Mouse (Mus musculus) urinary bladder, postnatal 14 days (tissue): Measurements from ENCODE around the gene Ube2o.

ENCODE experiments used
- DNase-seq: peaks from one replicate; pipeline ENCODE4 v3.0.0; 2021; ENCODE audit warnings: low spot score

Ube2o gene

GRCm38 (mm10) chr11:116581376-116581814 lies at the start of gene Ube2o:
TSS of gene Ube2o (minus strand) at chr11:116581447.
- DNase-seq, result peak; percentile 85

GRCm38 (mm10) chr11:116630171-116630965 lies 49.1 kb upstream of the Ube2o start:
- no peak for DNase-seq

- no peak for DNase-seq
Observed at GRCm38 (mm10) chr11:116629472-116629871, 48.2 kb upstream of the Ube2o start.

DNA sequence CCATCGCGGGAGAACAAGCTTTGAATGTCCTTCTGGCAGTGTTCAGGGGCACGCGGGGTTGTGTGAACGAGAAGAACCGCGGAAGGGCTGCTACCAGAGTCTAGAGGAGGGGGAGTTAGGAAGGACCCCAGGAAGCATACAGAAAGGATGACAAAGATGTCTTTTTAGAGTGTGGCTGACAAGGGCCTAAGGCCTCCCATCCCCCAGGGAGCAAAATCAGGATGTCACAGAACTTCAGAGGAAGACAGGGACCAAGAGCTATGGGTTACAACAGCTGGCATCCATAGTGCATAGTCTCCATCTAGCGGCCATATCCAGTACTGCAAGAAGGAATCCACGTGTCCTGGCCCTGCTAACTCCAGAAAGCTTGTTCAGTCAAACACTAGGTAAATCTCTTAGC lies 47.5 kb upstream of the Ube2o start:
- peak; percentile 91 for DNase-seq

DNA sequence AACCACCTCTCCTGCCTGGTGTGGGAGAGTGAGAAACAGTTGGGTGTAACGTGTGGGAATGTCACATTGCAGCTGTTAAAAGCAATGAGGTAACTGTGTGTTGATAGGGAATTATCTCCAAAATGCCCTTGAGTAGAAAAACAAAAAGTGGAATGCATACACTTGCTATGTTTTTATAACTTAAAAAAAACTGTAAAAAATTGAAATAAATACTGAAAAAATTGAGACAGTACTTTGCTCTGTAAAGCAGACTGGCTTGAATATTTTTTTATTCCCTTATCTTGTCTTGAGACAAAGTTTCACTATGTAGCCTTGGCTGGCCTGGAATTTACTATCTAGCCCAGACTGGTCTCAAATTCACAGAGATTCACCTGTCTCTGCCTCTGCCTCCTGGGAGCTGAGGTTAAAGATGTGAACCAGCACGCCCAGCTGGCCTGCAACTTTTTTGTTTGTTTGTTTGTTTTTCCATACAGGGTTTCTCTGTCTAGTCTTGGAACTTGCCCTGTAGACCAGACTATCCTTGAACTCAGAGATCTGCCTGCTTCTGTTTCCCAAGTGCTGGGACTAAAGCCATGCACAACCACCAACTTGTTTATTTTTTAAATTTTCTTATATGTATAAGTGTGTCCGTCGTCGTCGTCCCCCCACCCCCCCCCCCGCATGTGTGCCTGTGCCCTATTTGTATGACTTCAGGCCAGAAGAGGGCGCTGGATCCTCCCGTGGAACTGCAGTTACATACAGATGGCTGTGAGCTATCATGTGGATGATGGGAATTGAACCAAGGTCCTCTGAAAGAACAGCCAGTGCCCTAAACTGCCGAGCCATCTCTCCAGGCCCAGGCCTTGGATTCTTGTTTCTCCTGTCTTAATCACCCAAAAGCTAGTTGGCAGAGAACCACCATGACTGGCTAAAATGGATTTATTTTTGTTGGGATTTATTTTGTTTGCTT lies 46.1 kb upstream of the Ube2o start:
- DNase-seq, result no peak

DNA sequence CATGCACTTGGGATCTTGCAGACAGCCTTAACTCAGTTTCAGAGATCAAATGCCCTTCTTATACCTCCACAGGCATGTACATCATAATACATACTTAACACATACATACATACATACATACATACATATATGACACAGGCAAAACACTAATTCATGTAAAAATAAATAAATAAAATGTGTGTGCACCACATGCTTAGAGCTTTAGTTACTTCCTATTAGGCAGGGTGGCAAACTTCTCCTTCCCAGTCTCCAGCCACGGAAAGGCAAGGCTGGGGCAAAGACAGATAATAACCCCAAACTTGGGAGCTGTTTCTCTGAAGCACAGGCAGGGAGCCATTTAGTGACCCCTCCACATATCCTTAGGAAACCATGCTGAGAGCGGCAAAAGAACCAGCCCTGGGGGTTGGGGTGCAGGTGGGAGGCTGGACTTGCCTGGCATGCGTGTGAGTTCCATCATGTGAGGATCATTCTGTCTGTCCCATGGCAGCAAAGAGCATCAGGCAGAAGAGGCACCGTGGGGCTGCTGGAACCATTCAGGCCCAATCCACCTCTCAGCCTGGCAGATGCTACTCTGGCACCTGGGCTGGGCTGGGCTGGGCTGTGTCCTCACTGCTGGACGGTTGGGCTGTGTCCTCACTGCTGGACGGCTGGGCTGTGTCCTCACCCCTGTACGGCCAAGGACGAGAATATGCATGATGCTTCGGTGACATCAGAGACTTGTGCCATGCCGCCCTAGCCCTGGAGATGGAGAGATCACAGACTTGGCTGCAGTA lies 45.2 kb upstream of the Ube2o start, which contains the start of gene Rhbdf2:
Gene Rhbdf2 (minus strand): TSS at position 721 of the 773 bp plus-strand sequence.
- DNase-seq, result no peak

DNA sequence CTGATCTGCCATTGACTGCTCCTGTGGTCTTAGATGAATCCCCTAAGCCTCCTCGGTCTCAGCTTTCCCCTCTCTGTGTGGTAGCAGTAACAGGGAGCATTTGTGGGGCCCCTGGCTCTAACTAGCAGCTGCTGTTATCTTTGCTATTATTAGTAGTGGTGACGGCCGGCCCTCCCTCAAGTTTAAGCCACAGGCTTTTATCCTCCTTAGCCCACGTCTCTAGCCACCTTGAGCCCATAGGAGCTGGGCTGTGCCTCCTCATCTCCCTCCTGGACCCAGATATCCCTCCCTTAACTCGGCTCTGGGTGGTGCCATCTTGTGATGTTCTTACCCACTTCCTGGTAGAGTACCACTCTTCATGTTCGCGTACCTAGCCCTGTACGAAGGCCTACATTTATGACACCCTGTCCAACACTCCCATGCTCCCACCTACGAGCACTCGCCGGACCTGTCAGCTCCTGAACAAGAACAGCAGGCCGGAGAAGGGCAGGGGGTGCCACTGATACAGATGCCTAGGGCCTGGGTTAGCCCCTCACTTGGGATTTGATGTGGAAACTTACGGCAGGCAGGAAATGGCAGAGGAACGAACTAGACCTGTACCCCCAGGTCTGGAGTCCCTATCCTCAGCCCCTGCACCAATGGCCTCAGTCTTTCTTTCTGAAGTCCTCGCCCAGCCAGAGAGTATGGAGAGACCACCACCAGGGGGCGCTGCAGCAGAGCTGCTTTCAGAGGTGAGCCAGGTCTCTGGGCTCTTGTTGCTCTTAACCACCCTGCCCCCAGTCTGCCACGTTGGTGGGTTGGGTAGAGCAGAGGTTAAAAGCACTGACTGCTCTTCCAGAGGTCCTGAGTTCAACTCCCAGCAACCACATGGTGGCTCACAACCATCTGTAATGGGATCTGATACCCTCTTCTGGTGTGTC lies 44.1 kb upstream of the Ube2o start:
- peak; percentile 50 for DNase-seq

- DNase-seq, result peak; percentile 87
Observed at GRCm38 (mm10) chr11:116624131-116624832, 43.0 kb upstream of the Ube2o start.

DNA sequence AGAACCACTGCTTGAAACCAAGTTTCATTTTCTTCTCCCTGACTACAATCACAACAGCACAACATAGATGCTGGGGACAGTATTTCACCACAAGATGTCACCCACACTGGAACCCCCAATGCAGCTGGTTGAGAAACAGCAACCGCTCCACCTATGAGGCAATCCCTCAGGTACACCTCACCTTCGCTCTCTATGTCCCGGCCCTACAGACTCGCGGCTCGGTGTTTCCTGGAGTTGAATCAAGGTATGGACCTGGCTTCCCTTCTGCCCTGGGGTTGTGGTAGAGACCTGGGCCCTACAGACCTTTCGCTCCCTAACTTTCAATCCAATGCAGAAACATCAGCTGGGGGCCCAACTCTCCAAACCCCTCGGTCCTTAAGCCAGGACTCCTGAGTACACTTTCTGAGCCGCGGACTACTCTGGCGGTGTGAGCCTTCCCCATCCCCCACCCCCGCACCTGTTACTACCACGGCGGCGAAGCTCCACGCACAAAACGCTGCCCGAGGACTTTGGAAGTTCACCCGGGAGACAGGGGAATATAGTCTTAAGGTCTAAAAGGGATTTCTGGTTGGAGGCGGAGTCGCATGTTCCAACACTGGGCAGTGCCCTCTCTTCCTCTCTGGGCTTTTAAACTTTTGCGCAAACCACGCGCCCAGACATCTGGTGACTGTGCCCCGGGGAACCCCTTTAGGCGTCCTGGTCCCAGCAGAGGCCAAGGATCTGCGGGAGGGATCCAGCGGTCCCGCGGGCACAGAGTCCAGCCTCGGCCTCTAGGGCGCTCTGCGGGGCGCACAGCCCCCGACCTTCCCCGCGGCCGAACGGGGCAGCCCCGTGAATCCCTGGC lies 42.3 kb upstream of the Ube2o start:
- no peak for DNase-seq

DNA sequence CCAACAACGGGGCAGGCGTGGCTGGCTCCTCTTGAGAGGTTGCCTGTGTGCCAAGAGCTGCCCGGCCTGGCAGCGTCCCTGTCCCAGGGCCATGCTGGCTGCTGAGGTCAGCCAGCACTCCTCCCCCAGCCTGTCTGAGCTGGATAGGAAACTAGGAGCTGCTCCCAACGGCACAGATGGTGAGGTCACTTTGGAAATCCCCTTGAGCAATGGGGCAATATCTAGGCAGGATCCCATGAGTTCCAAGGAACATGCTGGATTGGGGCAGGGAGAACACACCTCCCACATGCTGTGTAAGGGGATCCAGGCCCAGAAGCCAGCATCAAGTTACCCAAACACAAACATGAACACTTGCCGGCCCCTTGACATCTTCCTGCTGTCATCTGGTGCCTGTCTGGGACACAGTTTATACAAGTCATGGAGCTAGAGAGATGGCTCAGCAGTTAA lies 40.0 kb upstream of the Ube2o start:
- peak; percentile 67 for DNase-seq

GRCm38 (mm10) chr11:116620559-116621253 lies 39.5 kb upstream of the Ube2o start:
- no peak for DNase-seq

DNA sequence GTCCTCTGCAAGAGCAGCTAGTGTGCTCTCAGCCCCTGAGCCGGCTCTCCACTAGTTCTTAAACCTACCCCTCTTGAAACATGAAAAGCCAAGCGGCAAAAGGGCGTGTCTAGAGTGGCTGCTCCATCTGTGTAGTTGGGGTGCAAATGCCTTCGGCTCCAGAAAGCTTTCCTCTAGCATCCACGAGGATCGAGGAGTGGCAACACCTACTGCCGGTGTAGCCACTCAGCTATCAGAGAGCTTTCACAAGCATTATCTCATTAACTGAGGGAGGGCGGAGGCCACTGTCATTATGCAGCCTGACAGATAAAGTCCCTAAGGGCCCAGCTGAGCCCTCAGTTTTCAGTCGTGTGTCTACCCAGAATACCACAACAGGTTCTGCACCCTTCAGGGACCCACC lies 38.8 kb upstream of the Ube2o start:
- DNase-seq, result no peak

- no peak for DNase-seq
Observed at GRCm38 (mm10) chr11:116619561-116619960, 38.3 kb upstream of the Ube2o start.

- DNase-seq, result peak; percentile 49
Observed at GRCm38 (mm10) chr11:116619156-116619555, 37.9 kb upstream of the Ube2o start.

DNA sequence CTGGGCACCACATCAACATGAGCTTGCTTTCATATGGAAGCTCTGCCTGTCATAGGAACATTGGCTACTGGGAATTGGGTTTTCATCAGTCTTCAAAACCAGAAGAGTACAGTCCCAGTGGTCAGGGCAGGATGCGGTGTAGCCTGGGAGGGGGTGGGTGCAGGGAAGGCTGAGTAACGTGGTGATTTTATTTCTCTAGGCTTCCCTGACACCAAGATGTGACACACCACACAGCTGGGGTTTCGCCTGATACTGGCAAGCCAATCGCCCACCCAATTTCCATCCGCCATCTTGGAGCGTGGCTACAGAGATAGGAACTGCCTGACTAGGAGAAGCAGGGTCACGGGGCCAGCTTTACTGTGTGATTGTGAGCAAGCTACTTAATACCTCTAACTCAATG lies 37.4 kb upstream of the Ube2o start:
- no peak for DNase-seq

- no peak for DNase-seq
Observed at GRCm38 (mm10) chr11:116617641-116618040, 36.4 kb upstream of the Ube2o start.

GRCm38 (mm10) chr11:116616438-116617118 lies 35.3 kb upstream of the Ube2o start:
- no peak for DNase-seq
